Comparison of ENCODE assay signal across 8 mouse cellular contexts in genomic region chr19:33589626-33590302, GRCm38 (mm10). TPM values are rescaled to one million over a fixed set of nuclear protein-coding genes. Genes with fewer than 3 reads are reported as not detected.
A peak's percentile ranks its signal among the peaks of the same experiment; 100 is the strongest.
DNase-seq lines count a peak whose midpoint lies in the region; ATAC-seq and TF ChIP-seq lines count a peak whose summit lies in the region.
"Not testable (repeated sequence)": the region's sequence is repeated elsewhere in the genome, so short reads cannot be mapped to it uniquely, and the experiment has no call there.

No protein-coding gene starts in this region.

- H3K36me3 ChIP-seq in embryonic facial prominence, embryonic 12.5 days; intestine, postnatal 0 days (ENCODE audit: control insufficient read depth, insufficient read depth): not testable (repeated sequence)

- H3K27me3 ChIP-seq in embryonic facial prominence, embryonic 12.5 days; intestine, postnatal 0 days (replicated peaks; ENCODE audit: control insufficient read depth, insufficient read depth, low read length): not testable (repeated sequence)

- not testable (repeated sequence) for H3K9me3 ChIP-seq in embryonic facial prominence, embryonic 12.5 days; intestine, postnatal 0 days (ENCODE audit: control insufficient read depth)

- H3K9ac ChIP-seq in embryonic facial prominence, embryonic 12.5 days = 0 out of 2 replicates have a peak overlapping the region, but pooled peaks have one; percentile 27
- 0 out of 2 replicates have a peak overlapping the region, but pooled peaks have one; percentile 18 for H3K9ac ChIP-seq in intestine, postnatal 0 days (ENCODE audit: low read depth, low read length)

- peak overlapping the region; percentile 48 for H3K4me2 ChIP-seq in embryonic facial prominence, embryonic 12.5 days (replicated peaks)
- peak overlapping the region; percentile 61 for H3K4me2 ChIP-seq in intestine, postnatal 0 days (replicated peaks; ENCODE audit: low read depth)

- peak; percentile 93 for ATAC-seq in embryonic facial prominence, embryonic 12.5 days (ENCODE audit: insufficient number of reproducible peaks, insufficient read depth, low FRiP score, low TSS enrichment)
- ATAC-seq in intestine, postnatal 0 days = peak; percentile 91
- peak; percentile 92 for ATAC-seq in megakaryocyte progenitor cell, adult 5-6 weeks (replicated peaks; ENCODE audit: poor library complexity)

- peak overlapping the region; percentile 36 for H3K4me3 ChIP-seq in embryonic facial prominence, embryonic 12.5 days
- peak overlapping the region; percentile 35 for H3K4me3 ChIP-seq in intestine, postnatal 0 days (ENCODE audit: low read depth, low read length)

- intact Hi-C loops in left cerebral cortex, postnatal 14 days (cut with DNase I) = not testable (repeated sequence)

- peak; percentile 27 for DNase-seq in adrenal gland, postnatal 25 days
- DNase-seq in heart, adult 11 months = peak; percentile 98
- peak; percentile 35 to 52 for DNase-seq in left cerebral cortex, postnatal 14 days (ENCODE audit: low spot score in 2 of 2)
- DNase-seq in right cerebral cortex, postnatal 10 days (ENCODE audit: low spot score in 2 of 2) = peak; percentile 65 to 68
- DNase-seq in urinary bladder, postnatal 14 days (ENCODE audit: low spot score) = peak; percentile 22

- TF ChIP-seq CTCF in intestine, postnatal 0 days (IDR thresholded peaks at IDR 0.05; ENCODE audit: low read depth) = not testable (repeated sequence)

- H3K27ac ChIP-seq in embryonic facial prominence, embryonic 12.5 days; intestine, postnatal 0 days (ENCODE audit: low read depth, low read length): not testable (repeated sequence)

- WGBS in embryonic facial prominence, embryonic 12.5 days = 5% methylated on average over 10 of the region's 38 CpGs
- 2% methylated on average over 10 of the region's 38 CpGs for WGBS in intestine, postnatal 0 days

- not testable (repeated sequence) for H3K4me1 ChIP-seq in embryonic facial prominence, embryonic 12.5 days; intestine, postnatal 0 days (replicated peaks; ENCODE audit: control insufficient read depth, insufficient read depth, low read length)

RNA-seq across cellular contexts. Expression of gene Gm8978, which starts 35.3 kb away (rescaled TPM):
- total RNA-seq in adrenal gland, postnatal 25 days (2021) = not detected in 2 replicates
- not detected in 2 replicates for polyA plus RNA-seq in embryonic facial prominence, embryonic 12.5 days (2016; fragmentation: Nextera tagmentation; extraction: Ambion mirVana)
- not detected in 2 replicates for polyA plus RNA-seq in intestine, postnatal 0 days (2015; fragmentation: Nextera tagmentation; extraction: Ambion mirVana)
- not detected for total RNA-seq in left cerebral cortex, postnatal 14 days (2021)
- not detected in 2 replicates for total RNA-seq in megakaryocyte progenitor cell, adult 5-6 weeks (2015)
- total RNA-seq in megakaryocyte progenitor cell, adult 5-6 weeks (2017) = not detected in 2 replicates

Comparison
In these comparisons a context has a peak if more than half of its experiments do, and no peak if none do; other contexts are left out.
1. DNase-seq: peak in every context shown above with its lines; median percentile 98 in heart, adult 11 months; 66 in right cerebral cortex, postnatal 10 days; 44 in left cerebral cortex, postnatal 14 days; 27 in adrenal gland, postnatal 25 days; 22 in urinary bladder, postnatal 14 days.